Mouse (Mus musculus) heart, postnatal 14 days (tissue): ENCODE results near the gene Gsdme. TPM values are rescaled to one million over a fixed set of nuclear protein-coding genes. Genes with fewer than 3 reads are reported as not detected.
A peak's percentile ranks its signal among the peaks of the same experiment; 100 is the strongest.

Source experiments
- DNase-seq, 2 experiments: peaks; one replicate each; pipeline ENCODE4 v3.0.0; 2021 to 2022
- intact Hi-C: fragments of 180-260 bp; cut with DNase I; formaldehyde crosslinking; loops from one replicate; pipeline ENCODE4 v1.15.1; 2025
- total RNA-seq, 2 experiments: library from RNA; stranded (reverse); gene quantifications; 2 replicates each; pipeline ENCODE4 v1.2.3; 2021

Gsdme gene
- total RNA-seq, 2 experiments from 2014 or later = 0.31 to 0.44 TPM

- intact Hi-C loops = no loop called here
- no peak for DNase-seq
Observed at GRCm38 (mm10) chr6:50252690-50253089, 11.0 kb downstream of the Gsdme start.

GRCm38 (mm10) chr6:50247791-50248190 lies 15.9 kb downstream of the Gsdme start:
- intact Hi-C loops = no loop called here
- DNase-seq = no peak

- intact Hi-C loops = no loop called here
- no peak for DNase-seq
Observed at GRCm38 (mm10) chr6:50247356-50247755, 16.3 kb downstream of the Gsdme start.

GRCm38 (mm10) chr6:50244967-50245366 lies 18.7 kb downstream of the Gsdme start:
- intact Hi-C loops = no loop called here
- DNase-seq = no peak

- no peak for DNase-seq
- intact Hi-C loops = no loop called here
Observed at GRCm38 (mm10) chr6:50244126-50244525, 19.5 kb downstream of the Gsdme start.

- no peak for DNase-seq
- intact Hi-C loops = no loop called here
Observed at GRCm38 (mm10) chr6:50240437-50240836, 23.2 kb downstream of the Gsdme start.

GRCm38 (mm10) chr6:50239902-50240301 lies 23.8 kb downstream of the Gsdme start:
- DNase-seq = no peak
- intact Hi-C loops = no loop called here

- no peak for DNase-seq
- intact Hi-C loops = no loop called here
Observed at GRCm38 (mm10) chr6:50237963-50238362, 25.7 kb downstream of the Gsdme start.

- no peak for DNase-seq
- intact Hi-C loops = no loop called here
Observed at GRCm38 (mm10) chr6:50232984-50233383, 30.7 kb downstream of the Gsdme start.

GRCm38 (mm10) chr6:50231288-50231687 lies 32.4 kb downstream of the Gsdme start:
- intact Hi-C loops = no loop called here
- no peak for DNase-seq

- intact Hi-C loops = loop anchor here (10.0 kb wide), 1 partner anchor 713 kb away; no protein-coding TSS in a partner anchor
- DNase-seq = no peak
Observed at GRCm38 (mm10) chr6:50228180-50228579, 35.5 kb downstream of the Gsdme start.

GRCm38 (mm10) chr6:50225232-50225631 lies 38.4 kb downstream of the Gsdme start:
- intact Hi-C loops = loop anchor here (10.0 kb wide), 1 partner anchor 710 kb away; no protein-coding TSS in a partner anchor
- no peak for DNase-seq

GRCm38 (mm10) chr6:50223606-50224005 lies 40.1 kb downstream of the Gsdme start:
- intact Hi-C loops = loop anchor here (10.0 kb wide), 1 partner anchor 709 kb away; no protein-coding TSS in a partner anchor
- DNase-seq = no peak

- no peak for DNase-seq
- intact Hi-C loops = loop anchor here (10.0 kb wide), 1 partner anchor 708 kb away; no protein-coding TSS in a partner anchor
Observed at GRCm38 (mm10) chr6:50222986-50223385, 40.7 kb downstream of the Gsdme start.

- no peak for DNase-seq
- intact Hi-C loops = loop anchor here (10.0 kb wide), 1 partner anchor 708 kb away; no protein-coding TSS in a partner anchor
Observed at GRCm38 (mm10) chr6:50222351-50222750, 41.3 kb downstream of the Gsdme start.

- intact Hi-C loops = loop anchor here (2.0 to 10.0 kb wide), 2 partner anchors 108 to 706 kb away; no protein-coding TSS in a partner anchor
- DNase-seq = peak; percentile 44 to 58
Observed at GRCm38 (mm10) chr6:50220863-50221262, 42.8 kb downstream of the Gsdme start.

- intact Hi-C loops = no loop called here
- no peak for DNase-seq
Observed at GRCm38 (mm10) chr6:50219066-50219465, 44.6 kb downstream of the Gsdme start.

- no peak for DNase-seq
- intact Hi-C loops = no loop called here
Observed at GRCm38 (mm10) chr6:50218628-50219027, 45.0 kb downstream of the Gsdme start.

GRCm38 (mm10) chr6:50215986-50216385 lies 47.7 kb downstream of the Gsdme start:
- intact Hi-C loops = no loop called here

GRCm38 (mm10) chr6:50215373-50215745 lies 48.3 kb downstream of the Gsdme start:
- DNase-seq = peak in 1 of 2 experiments; percentile 23
- intact Hi-C loops = no loop called here

More at GRCm38 (mm10) chr6:50215986-50216385, 47.7 kb downstream of the Gsdme start:
- DNase-seq = no peak

GRCm38 (mm10) chr6:50214711-50215372 lies 48.8 kb downstream of the Gsdme start:
- intact Hi-C loops = no loop called here
- no peak for DNase-seq

GRCm38 (mm10) chr6:50205093-50205492 lies 58.6 kb downstream of the Gsdme start:
- intact Hi-C loops = no loop called here
- DNase-seq = no peak
